Mouse (Mus musculus) adrenal gland, postnatal 14 days (tissue): ENCODE measurements around the gene Amh. TPM values are rescaled to one million over a fixed set of nuclear protein-coding genes. Genes with fewer than 3 reads are reported as not detected.
A peak's percentile ranks its signal among the peaks of the same experiment; 100 is the strongest.

Experiments used
- DNase-seq: peaks from one replicate; pipeline ENCODE4 v3.0.0; 2021; ENCODE audit warnings: mixed read lengths
- total RNA-seq: library from RNA; stranded (reverse); gene quantifications from 2 replicates; pipeline ENCODE4 v1.2.3, GENCODE M21; 2021

Gene Amh
- total RNA-seq, 1 experiment from 2014 or later = 0.74 TPM

- no peak for DNase-seq
Observed at GRCm38 (mm10) chr10:80787517-80787916, 17.5 kb upstream of the Amh start.

- DNase-seq = peak; percentile 71
Observed at GRCm38 (mm10) chr10:80790761-80791404, 14.2 kb upstream of the Amh start.

- no peak for DNase-seq
Observed at GRCm38 (mm10) chr10:80791476-80792174, 13.4 kb upstream of the Amh start.

- DNase-seq = peak; percentile 49
Observed at GRCm38 (mm10) chr10:80792175-80793032, 12.6 kb upstream of the Amh start.

- no peak for DNase-seq
Observed at GRCm38 (mm10) chr10:80793033-80793784, 11.8 kb upstream of the Amh start.

GRCm38 (mm10) chr10:80793803-80794202 is 11.2 kb upstream of the Amh start:
- no peak for DNase-seq

- DNase-seq = no peak
Observed at GRCm38 (mm10) chr10:80794750-80795149, 10.3 kb upstream of the Amh start.

- no peak for DNase-seq
Observed at GRCm38 (mm10) chr10:80796307-80796848, 8.7 kb upstream of the Amh start.

- no peak for DNase-seq
Observed at GRCm38 (mm10) chr10:80797186-80798149, 7.6 kb upstream of the Amh start.

- DNase-seq = peak; percentile 96
Observed at GRCm38 (mm10) chr10:80798150-80799006, 6.7 kb upstream of the Amh start, which contains the start of the genes Sf3a2 and Plekhj1. Gene Sf3a2, plus strand, starts transcription at chr10:80798198. Gene Plekhj1, minus strand, starts transcription at chr10:80798626.

- DNase-seq = no peak
Observed at GRCm38 (mm10) chr10:80799070-80799566, 5.9 kb upstream of the Amh start.

GRCm38 (mm10) chr10:80802204-80802912 is 2.7 kb upstream of the Amh start:
- no peak for DNase-seq

GRCm38 (mm10) chr10:80802996-80803395 is 2.0 kb upstream of the Amh start:
- DNase-seq = no peak

- DNase-seq = no peak
Observed at GRCm38 (mm10) chr10:80804340-80804739, 703 bp upstream of the Amh start.

GRCm38 (mm10) chr10:80805322-80805721 is 279 bp downstream of the Amh start:
- no peak for DNase-seq

- DNase-seq = peak; percentile 90
Observed at GRCm38 (mm10) chr10:80805925-80806324, 882 bp downstream of the Amh start.

GRCm38 (mm10) chr10:80806341-80807056 is 1.5 kb downstream of the Amh start:
- DNase-seq = no peak

GRCm38 (mm10) chr10:80807057-80807627 is 2.1 kb downstream of the Amh start:
- DNase-seq = peak; percentile 84
